In the genomic region with DNA sequence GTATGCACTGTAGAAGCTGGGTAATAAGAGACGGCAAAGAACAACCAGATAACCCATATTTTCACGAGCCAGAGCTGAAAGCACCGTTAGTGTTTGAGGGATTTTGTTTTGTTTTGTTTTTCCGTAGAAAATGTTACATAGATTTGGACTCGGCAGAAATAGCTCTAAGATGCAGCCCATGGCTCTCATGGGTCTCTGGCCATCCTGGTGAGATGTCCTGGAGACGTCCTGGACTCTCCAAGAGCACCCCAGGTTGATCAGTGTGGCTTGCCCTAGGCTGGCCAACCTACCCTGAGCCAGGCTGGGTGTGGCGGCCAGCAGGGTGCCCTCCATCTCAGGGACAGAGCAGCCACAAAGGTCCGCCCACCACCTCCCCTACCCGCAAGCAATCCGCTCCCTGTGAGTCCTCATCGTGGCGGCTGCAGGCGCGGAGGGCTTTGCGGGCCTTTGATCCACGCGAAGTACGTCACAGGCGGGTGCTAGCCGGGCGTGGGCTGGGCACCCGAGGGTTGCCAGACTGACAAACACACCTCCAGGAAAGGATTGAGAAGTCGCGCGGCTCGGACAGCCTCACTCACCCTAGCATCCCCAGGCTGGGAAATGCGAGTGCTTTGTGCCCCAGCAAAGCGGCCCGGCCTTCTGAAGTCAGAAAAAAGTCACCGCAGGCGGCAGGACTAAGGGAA, we compare ENCODE assay signal across 8 mouse cellular contexts. TPM values are rescaled to one million over a fixed set of nuclear protein-coding genes. Genes with fewer than 3 reads are reported as not detected.
DNase-seq lines count a peak whose midpoint lies in the region; ATAC-seq and TF ChIP-seq lines count a peak whose summit lies in the region.

No protein-coding gene starts in this region.

- no peaks in the 10 kb centered on the region for H3K27me3 ChIP-seq in kidney, postnatal 0 days (ENCODE audit: insufficient read depth, low read length)
- peaks cover 39% of the 10 kb centered on the region for H3K27me3 ChIP-seq in forebrain, embryonic 14.5 days (replicated peaks; ENCODE audit: control insufficient read depth, insufficient read depth, low read length)
- H3K27me3 ChIP-seq in liver, embryonic 12.5 days (replicated peaks) = peaks cover 83% of the 10 kb centered on the region
- peaks cover 42% of the 10 kb centered on the region for H3K27me3 ChIP-seq in neural tube, embryonic 15.5 days (replicated peaks)

- H3K9me3 ChIP-seq in kidney, postnatal 0 days (replicated peaks; ENCODE audit: low read length) = no peaks in the 10 kb centered on the region
- no peaks in the 10 kb centered on the region for H3K9me3 ChIP-seq in forebrain, embryonic 14.5 days (replicated peaks; ENCODE audit: control insufficient read depth, low read length)
- no peaks in the 10 kb centered on the region for H3K9me3 ChIP-seq in liver, embryonic 12.5 days (replicated peaks)
- H3K9me3 ChIP-seq in neural tube, embryonic 15.5 days (replicated peaks) = no peaks in the 10 kb centered on the region

- no peak; the same call in 1 of the 2 replicates for ATAC-seq in kidney, postnatal 0 days (replicated peaks; ENCODE audit: low FRiP score, low read depth)
- 0 out of 2 replicates have a peak, but pooled peaks have one; percentile 16 for ATAC-seq in forebrain, embryonic 14.5 days
- peak; percentile 23; the same call in 1 of the 2 replicates for ATAC-seq in liver, embryonic 12.5 days
- no peak for ATAC-seq in neural tube, embryonic 15.5 days (ENCODE audit: low FRiP score)

- WGBS in kidney, postnatal 0 days = 22% methylated on average over 31 of the region's 31 CpGs
- 9% methylated on average over 31 of the region's 31 CpGs for WGBS in forebrain, embryonic 14.5 days
- 11% methylated on average over 31 of the region's 31 CpGs for WGBS in liver, embryonic 12.5 days (ENCODE audit: insufficient replicate concordance)
- WGBS in neural tube, embryonic 15.5 days = 13% methylated on average over 31 of the region's 31 CpGs

- H3K4me1 ChIP-seq in kidney, postnatal 0 days (replicated peaks; ENCODE audit: insufficient read depth, low read length) = peaks cover 19% of the 10 kb centered on the region; the same call in 1 of the 2 replicates
- H3K4me1 ChIP-seq in forebrain, embryonic 14.5 days (ENCODE audit: control insufficient read depth, insufficient read depth, low read length) = peaks cover 20% of the 10 kb centered on the region
- peaks cover 22% of the 10 kb centered on the region for H3K4me1 ChIP-seq in liver, embryonic 12.5 days
- H3K4me1 ChIP-seq in neural tube, embryonic 15.5 days = peaks cover 49% of the 10 kb centered on the region

- peak overlapping the region; percentile 30 for H3K4me3 ChIP-seq in kidney, postnatal 0 days (replicated peaks; ENCODE audit: low read depth, low read length)
- H3K4me3 ChIP-seq in forebrain, embryonic 14.5 days (ENCODE audit: low read depth, low read length) = peak overlapping the region; percentile 22
- H3K4me3 ChIP-seq in liver, embryonic 12.5 days = peak overlapping the region; percentile 43
- H3K4me3 ChIP-seq in neural tube, embryonic 15.5 days (replicated peaks) = peak overlapping the region; percentile 26

- no peak for DNase-seq in kidney, postnatal 0 days (ENCODE audit: low spot score)
- no peak for DNase-seq in kidney, adult 11 months
- DNase-seq in ZHBTc4 (ENCODE audit: low read depth, low spot score) = peak; percentile 38
- no peak for DNase-seq in forebrain, embryonic 14.5 days (ENCODE audit: low spot score)
- no peak for DNase-seq in cerebellum, adult 11 months
- DNase-seq in spleen, postnatal 10 days (ENCODE audit: low spot score in 2 of 2) = no peak

- H3K4me2 ChIP-seq in kidney, postnatal 0 days (ENCODE audit: low read length) = peak overlapping the region; percentile 57
- peak overlapping the region; percentile 55 for H3K4me2 ChIP-seq in forebrain, embryonic 14.5 days (ENCODE audit: low read length)
- peak overlapping the region; percentile 69 for H3K4me2 ChIP-seq in liver, embryonic 12.5 days
- peak overlapping the region; percentile 59 for H3K4me2 ChIP-seq in neural tube, embryonic 15.5 days

- no peaks in the 10 kb centered on the region for H3K36me3 ChIP-seq in kidney, postnatal 0 days (ENCODE audit: insufficient read depth, low read length)
- no peaks in the 10 kb centered on the region for H3K36me3 ChIP-seq in forebrain, embryonic 14.5 days (ENCODE audit: control insufficient read depth, insufficient read depth, low read length)
- H3K36me3 ChIP-seq in liver, embryonic 12.5 days = no peaks in the 10 kb centered on the region
- H3K36me3 ChIP-seq in neural tube, embryonic 15.5 days = no peaks in the 10 kb centered on the region

- no peak overlapping the region for H3K9ac ChIP-seq in kidney, postnatal 0 days (ENCODE audit: low read depth, low read length)
- H3K9ac ChIP-seq in forebrain, embryonic 14.5 days (ENCODE audit: low read length) = peak overlapping the region; percentile 56
- H3K9ac ChIP-seq in liver, embryonic 12.5 days = peak overlapping the region; percentile 37; the same call in 1 of the 2 replicates
- peak overlapping the region; percentile 48 for H3K9ac ChIP-seq in neural tube, embryonic 15.5 days (replicated peaks)

- no peak overlapping the region for H3K27ac ChIP-seq in kidney, postnatal 0 days
- H3K27ac ChIP-seq in forebrain, embryonic 14.5 days (ENCODE audit: low read depth, low read length) = no peak overlapping the region
- H3K27ac ChIP-seq in liver, embryonic 12.5 days = no peak overlapping the region
- H3K27ac ChIP-seq in neural tube, embryonic 15.5 days (replicated peaks) = no peak overlapping the region

- TF ChIP-seq CTCF in kidney, postnatal 0 days (IDR thresholded peaks at IDR 0.05; ENCODE audit: low read depth) = no peak

RNA-seq across cellular contexts. Expression of a gene that starts 52.2 kb away (rescaled TPM):
- polyA plus RNA-seq in kidney, postnatal 0 days (2015; fragmentation: Nextera tagmentation; extraction: Ambion mirVana) = 0.47 and 0.67 TPM in 2 replicates
- polyA plus RNA-seq in forebrain, embryonic 14.5 days (2014; fragmentation: Nextera tagmentation; extraction: Ambion mirVana) = 0.97 and 1.6 TPM in 2 replicates
- polyA plus RNA-seq in liver, embryonic 12.5 days (2016; fragmentation: Nextera tagmentation; extraction: Ambion mirVana) = 0.23 and 0.32 TPM in 2 replicates
- polyA plus RNA-seq in neural tube, embryonic 15.5 days (2015; fragmentation: Nextera tagmentation; extraction: Ambion mirVana) = 0.70 and 7.6 TPM in 2 replicates

Comparison
In these comparisons a context has a peak if more than half of its experiments do, and no peak if none do; other contexts are left out.
1. ATAC-seq: peak in forebrain, embryonic 14.5 days (single experiment) and liver, embryonic 12.5 days (single experiment); none in kidney, postnatal 0 days (single experiment) and neural tube, embryonic 15.5 days (single experiment).
2. Peak in every context shown above with its lines, with median percentiles within 50 percentile points of each other: H3K4me2 ChIP-seq and H3K4me3 ChIP-seq.